ENCODE assay signal across 16 mouse cellular contexts in the genomic region with DNA sequence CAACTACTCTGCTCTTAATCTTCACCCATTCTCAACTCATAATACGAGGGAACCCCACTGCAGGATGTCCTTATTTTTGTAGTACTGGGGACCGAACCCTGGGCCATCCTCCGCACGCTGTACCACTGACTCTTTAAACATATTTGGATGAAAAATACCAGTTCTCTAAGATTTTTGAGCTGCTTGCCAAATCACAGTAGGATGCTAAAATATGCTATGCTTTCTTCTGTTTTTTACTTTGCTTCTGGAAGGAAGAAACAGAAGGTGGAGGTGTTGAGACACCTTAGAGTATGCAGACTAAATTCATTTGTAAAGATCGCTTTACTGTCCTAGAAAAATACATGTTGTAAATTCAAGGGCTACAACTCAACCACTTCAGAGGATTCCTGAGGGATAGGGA. TPM values are rescaled to one million over a fixed set of nuclear protein-coding genes. Genes with fewer than 3 reads are reported as not detected.
"Had no signal": no experiment of that assay in that cellular context is flagged by ENCODE, and none has a peak within 500 bp of the region (broad histone marks: within the 10 kb centered on the region; RNA-seq: fewer than 3 reads in every experiment).

No protein-coding gene starts in this region.

- H3K27me3 ChIP-seq: neural tube, embryonic 15.5 days; stomach, embryonic 15.5 days had no signal

- DNase-seq: retina, postnatal 1 day; right cerebral cortex, adult 18-20 months; right cerebral cortex, postnatal 14 days; right cerebral cortex, postnatal 25 days; right cerebral cortex, postnatal 4 days; spleen, adult 18-20 months; thymus, adult 18-20 months; thymus, adult 2 months; thymus, postnatal 14 days; thymus, postnatal 25 days; thymus, postnatal 36 days; thymus, postnatal 4 days had no signal

- H3K4me3 ChIP-seq: neural tube, embryonic 15.5 days; stomach, embryonic 15.5 days had no signal

- H3K4me1 ChIP-seq: stomach, embryonic 15.5 days had no signal

- H3K27ac ChIP-seq: neural tube, embryonic 15.5 days; stomach, embryonic 15.5 days; stomach, postnatal 0 days had no signal

- H3K4me2 ChIP-seq: neural tube, embryonic 15.5 days; stomach, embryonic 15.5 days had no signal

- H3K9me3 ChIP-seq: neural tube, embryonic 15.5 days; stomach, embryonic 15.5 days had no signal

- H3K9ac ChIP-seq: neural tube, embryonic 15.5 days; stomach, embryonic 15.5 days had no signal

RNA-seq across cellular contexts. Expression of a gene that starts 9.1 kb away (rescaled TPM):
- total RNA-seq: neutrophil, adult 5-6 weeks had no signal

RNA-seq across cellular contexts. Expression of a gene that starts 59.6 kb away (rescaled TPM):
- total RNA-seq: neutrophil, adult 5-6 weeks had no signal
